Mouse (Mus musculus): ENCODE measurements around the gene Slc7a8.

DNA sequence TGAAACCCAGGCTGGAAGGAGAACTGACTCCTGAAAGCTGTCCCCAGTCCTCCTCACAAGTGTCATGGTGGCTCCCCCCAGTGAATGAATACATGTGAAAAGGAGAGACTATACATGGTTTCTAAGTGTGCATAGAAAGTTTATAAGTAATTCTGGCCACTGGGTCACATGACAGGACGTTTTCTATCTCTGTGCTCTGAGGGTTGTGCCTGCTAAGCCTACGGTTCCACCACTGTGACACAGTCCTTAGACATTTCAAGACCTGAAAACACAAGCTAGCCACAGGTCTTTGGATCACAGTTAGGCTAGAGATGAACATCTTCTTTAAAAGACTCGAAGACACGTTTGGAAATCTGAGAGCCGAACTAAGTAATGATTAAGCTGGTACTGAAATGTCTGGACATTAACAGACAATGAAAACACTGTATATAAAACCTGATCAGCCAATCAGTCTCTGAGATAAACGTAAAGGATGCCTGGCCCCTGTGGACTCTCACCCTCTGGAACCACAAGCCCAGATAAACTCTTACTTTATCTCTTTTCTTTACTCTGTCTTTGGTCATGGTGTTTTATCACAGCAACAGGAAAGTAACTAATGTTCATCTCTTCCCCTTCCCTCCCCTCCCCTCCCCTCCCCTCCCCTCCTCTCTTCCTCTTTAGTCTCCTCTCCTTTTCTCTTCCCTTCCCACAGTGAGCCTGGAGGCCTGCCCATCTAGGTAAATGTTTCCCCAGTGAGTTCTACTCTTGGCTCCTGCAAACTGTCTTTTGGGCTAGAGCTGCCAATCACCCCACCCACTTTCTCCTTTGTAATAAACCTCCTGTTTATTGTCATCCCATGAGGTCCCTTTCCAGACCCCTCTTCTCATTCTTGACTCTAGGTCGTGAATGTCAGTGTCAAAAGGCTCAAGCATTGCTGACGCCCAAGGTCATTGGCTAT lies 12.4 kb upstream of the Slc7a8 start:
- TF ChIP-seq CTCF (conservative IDR thresholded peaks at IDR 0.05; ENCODE audit: low read length) (no peak), POU5F1 (IDR thresholded peaks at IDR 0.05; ENCODE audit: borderline replicate concordance, low read length) (no peak), NANOG (IDR thresholded peaks at IDR 0.05; ENCODE audit: borderline replicate concordance, low read length) (no peak)

All from E14TG2a.4 (cell line).